Mouse (Mus musculus) cortical plate, adult 2 months (tissue): Measurements from ENCODE around the gene Fut7. TPM values are rescaled to one million over a fixed set of nuclear protein-coding genes. Genes with fewer than 3 reads are reported as not detected.

Experiments used
- H3K27ac ChIP-seq: fragments of 200-500 bp; 2 replicates; pipeline ENCODE4 v1.5.1; 2012; ENCODE audit warnings: low read length, control low read depth, inconsistent platforms; ENCODE audit not compliant: insufficient read depth
- H3K4me1 ChIP-seq: fragments of 200-500 bp; 2 replicates; pipeline ENCODE4 v1.6.1; 2011; ENCODE audit warnings: low read length; ENCODE audit not compliant: control insufficient read depth, insufficient read depth
- H3K4me3 ChIP-seq: fragments of 200-500 bp; 2 replicates; pipeline ENCODE4 v1.5.1; 2011; ENCODE audit warnings: mild to moderate bottlenecking, low read length, control low read depth; ENCODE audit not compliant: insufficient read depth
- CTCF ChIP-seq: fragments of 200-500 bp; IDR thresholded peaks from 2 replicates; pipeline ENCODE4 v1.5.1; 2011; ENCODE audit warnings: mild to moderate bottlenecking, control low read depth, low read length; ENCODE audit not compliant: insufficient read depth; ENCODE audit errors: extremely low read depth
- POLR2A ChIP-seq: fragments of 200-500 bp; IDR thresholded peaks from 2 replicates; pipeline ENCODE4 v1.6.1; 2011; ENCODE audit warnings: mild to moderate bottlenecking, low read length, control low read depth; ENCODE audit not compliant: insufficient read depth; ENCODE audit errors: extremely low read depth
- polyA plus RNA-seq: library from polyadenylated mRNA; depleted of rRNA; stranded (reverse); fragments of >200 nt; gene quantifications from 2 replicates; pipeline ENCODE4 v1.2.3, GENCODE M21; 2012; rRNA removed

Gene Fut7
- polyA plus RNA-seq, 1 experiment = 0.48 TPM

DNA sequence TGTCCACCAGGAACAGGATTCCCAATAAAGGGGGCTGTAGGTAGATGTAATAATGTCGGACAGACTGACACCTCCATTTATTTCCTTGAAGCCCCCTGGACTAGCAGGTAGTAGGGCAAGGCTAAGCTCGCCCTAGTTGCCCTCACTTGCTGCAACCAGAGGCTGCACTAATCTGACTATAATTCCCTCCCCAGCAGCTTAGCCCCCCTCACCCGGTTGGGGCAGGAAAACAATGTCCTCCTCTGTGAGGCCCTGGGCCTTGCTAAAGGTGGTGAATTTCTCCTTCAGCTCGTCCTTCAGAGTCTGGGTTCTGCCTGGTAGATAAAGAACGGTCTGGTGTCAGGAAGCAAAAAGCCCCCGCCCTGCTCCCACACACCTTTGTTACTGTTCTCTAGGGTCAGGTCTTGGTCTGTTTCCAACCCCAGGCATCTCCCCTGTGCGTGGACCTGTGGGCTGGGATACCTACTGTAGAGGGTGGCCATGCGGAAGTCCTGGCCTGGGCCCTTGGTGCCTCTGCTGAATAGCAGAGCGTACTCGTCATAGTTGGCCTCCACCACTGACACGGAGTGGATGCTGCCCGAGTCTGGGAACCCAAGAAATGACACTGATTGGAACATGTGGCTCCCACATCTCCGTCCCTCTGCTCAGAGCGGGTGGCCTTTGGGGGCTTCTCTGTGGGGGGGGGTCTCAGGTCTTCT, 44.7 kb downstream of the Fut7 start:
- no peak for TF ChIP-seq CTCF
- TF ChIP-seq POLR2A = no peak
- H3K4me1 ChIP-seq = no peaks in the 10 kb centered on the region; the same call in 1 of the 2 replicates
- peak overlapping the region; percentile 32; the same call in 1 of the 2 replicates for H3K27ac ChIP-seq
- H3K4me3 ChIP-seq = no peak overlapping the region; the same call in 1 of the 2 replicates

DNA sequence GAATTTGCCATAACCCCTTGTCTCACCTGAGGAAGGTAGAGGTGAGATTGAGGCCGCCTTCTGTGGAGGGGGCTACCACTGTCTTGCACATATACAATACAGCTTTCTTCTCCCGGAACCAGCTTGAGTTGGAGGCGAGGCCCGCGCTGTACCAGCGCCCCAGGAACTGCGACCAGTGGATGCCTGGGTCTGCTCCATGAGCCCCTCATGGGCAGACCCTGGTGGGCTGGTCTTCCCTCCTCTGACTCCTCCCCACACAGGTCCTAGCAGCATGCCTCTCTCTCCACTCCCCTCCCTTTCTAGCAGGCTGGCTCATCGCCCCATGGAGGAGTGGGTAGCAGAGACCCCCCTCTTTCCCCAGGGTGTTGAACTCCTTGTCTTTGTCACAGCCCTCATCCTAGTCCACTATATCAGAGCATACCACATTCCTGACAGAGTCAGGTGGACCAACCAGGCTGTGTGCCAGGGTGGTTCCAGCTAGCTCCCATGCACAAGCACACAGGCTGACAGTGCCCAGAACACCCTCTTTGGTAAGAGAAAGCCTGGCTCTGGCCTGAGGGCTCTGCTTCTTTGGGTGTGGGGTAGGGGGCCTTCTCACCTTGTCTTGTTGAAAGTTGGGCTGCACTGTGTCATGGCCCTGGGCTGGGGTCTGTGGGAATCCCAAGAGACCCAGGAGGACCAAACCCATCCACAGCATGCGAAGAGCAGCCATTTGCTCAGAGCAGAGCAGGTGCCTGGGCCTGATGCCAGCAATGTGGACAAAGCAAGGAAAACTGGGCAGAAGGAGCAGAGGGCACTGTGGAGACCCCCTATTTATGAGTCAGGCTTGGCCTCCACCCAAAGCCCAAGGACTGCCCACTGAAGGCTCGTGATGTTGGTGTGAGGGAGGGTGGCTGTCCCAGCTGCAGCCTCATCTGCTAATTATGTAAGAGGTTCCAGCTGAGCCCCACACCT, 46.2 kb downstream of the Fut7 start:
- H3K4me3 ChIP-seq = peak overlapping the region; percentile 5
- TF ChIP-seq CTCF = no peak
- TF ChIP-seq POLR2A = peak; percentile 59; the same call in 1 of the 2 replicates

DNA sequence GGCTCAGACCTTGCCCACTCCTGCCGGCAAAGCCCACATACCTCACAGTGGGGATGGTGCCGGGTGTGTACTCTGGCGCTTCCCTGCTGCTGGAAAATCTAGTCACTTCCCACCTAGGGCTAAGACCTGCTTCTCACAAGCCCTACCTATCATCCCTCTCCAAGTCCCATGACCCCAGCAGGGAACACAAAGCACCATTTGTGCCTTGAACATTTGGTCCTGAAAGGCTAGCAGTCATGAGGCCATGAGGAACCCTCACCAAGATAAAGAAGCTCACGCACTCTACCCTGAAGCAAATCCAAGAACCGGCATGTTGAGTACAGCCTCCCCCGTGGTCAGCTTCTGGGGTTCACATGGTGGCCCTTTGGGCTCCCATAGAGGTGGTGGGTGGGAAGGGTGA, 46.9 kb downstream of the Fut7 start, which contains the start of gene Ptgds:
Ptgds (minus strand) TSS at position 78 of the 400 bp plus-strand sequence.
- peak within 1 kb of the TSS; percentile 5 for H3K4me3 ChIP-seq
- no peaks in the 10 kb centered on the region; the same call in 1 of the 2 replicates for H3K4me1 ChIP-seq
- TF ChIP-seq POLR2A (no peak), CTCF (no peak)

More for the DNA sequence above, 46.2 kb downstream of the Fut7 start:
- no peaks in the 10 kb centered on the region; the same call in 1 of the 2 replicates for H3K4me1 ChIP-seq
- H3K27ac ChIP-seq = peak overlapping the region; percentile 66

GRCm38 (mm10) chr2:25472550-25472949, 49.5 kb downstream of the Fut7 start:
- Histone ChIP-seq H3K4me1 (no peaks in the 10 kb centered on the region; the same call in 1 of the 2 replicates), H3K4me3 (no peak overlapping the region), H3K27ac (no peak overlapping the region)
- TF ChIP-seq CTCF = no peak
- no peak for TF ChIP-seq POLR2A

More for the DNA sequence above, 46.9 kb downstream of the Fut7 start, which contains the start of gene Ptgds:
- H3K27ac ChIP-seq = peak within 1 kb of the TSS; percentile 66

Other genes starting within 250 kb of the Fut7 start
- 22.1 and 24.2 TPM in 2 replicates for gene Nrarp, start 242.5 kb upstream of the Fut7 start, polyA plus RNA-seq
- 2.5 TPM in 2 replicates for gene Tor4a, start 226.4 kb upstream of the Fut7 start, polyA plus RNA-seq
- 52.0 and 57.5 TPM in 2 replicates for gene Nelfb, start 211.8 kb upstream of the Fut7 start, polyA plus RNA-seq
- gene Stpg3, start 208.6 kb upstream of the Fut7 start, polyA plus RNA-seq = 0.11 TPM in 1 of 2 replicates, not detected in the other
- gene Fam166a, start 204.5 kb upstream of the Fut7 start, polyA plus RNA-seq = 0.19 and 0.21 TPM in 2 replicates
- gene Tubb4b, start 198.6 kb upstream of the Fut7 start, polyA plus RNA-seq = 527 and 537 TPM in 2 replicates
- gene Slc34a3, start 188.9 kb upstream of the Fut7 start, polyA plus RNA-seq = 0.26 and 0.44 TPM in 2 replicates
- gene Rnf224, start 186.5 kb upstream of the Fut7 start, polyA plus RNA-seq = not detected in 2 replicates
- 314 and 325 TPM in 2 replicates for gene Rnf208, start 181.0 kb upstream of the Fut7 start, polyA plus RNA-seq
- 0.21 and 0.57 TPM in 2 replicates for gene Cysrt1, start 180.8 kb upstream of the Fut7 start, polyA plus RNA-seq
- gene AL732309.1, start 176.4 kb upstream of the Fut7 start, polyA plus RNA-seq = 14.0 and 15.5 TPM in 2 replicates
- gene Tmem203, start 167.8 kb upstream of the Fut7 start, polyA plus RNA-seq = 33.8 and 36.0 TPM in 2 replicates
- gene Tprn, start 160.6 kb upstream of the Fut7 start, polyA plus RNA-seq = 14.0 and 22.0 TPM in 2 replicates
- 87.9 and 93.2 TPM in 2 replicates for gene Ssna1, start 150.8 kb upstream of the Fut7 start, polyA plus RNA-seq
- 75.7 and 76.5 TPM in 2 replicates for gene Anapc2, start 150.8 kb upstream of the Fut7 start, polyA plus RNA-seq
- not detected in 2 replicates for gene Tmem210, start 135.1 kb upstream of the Fut7 start, polyA plus RNA-seq
- gene Lrrc26, start 133.4 kb upstream of the Fut7 start, polyA plus RNA-seq = not detected in 2 replicates
- gene Grin1, start 104.1 kb upstream of the Fut7 start, polyA plus RNA-seq = 336 and 340 TPM in 2 replicates
- 27.0 and 28.4 TPM in 2 replicates for gene Man1b1, start 90.9 kb upstream of the Fut7 start, polyA plus RNA-seq
- 59.8 and 69.1 TPM in 2 replicates for gene Dpp7, start 66.9 kb upstream of the Fut7 start, polyA plus RNA-seq
- 16.6 and 20.4 TPM in 2 replicates for gene Uap1l1, start 57.6 kb upstream of the Fut7 start, polyA plus RNA-seq
- 4.0 and 4.4 TPM in 2 replicates for gene Sapcd2, start 50.9 kb upstream of the Fut7 start, polyA plus RNA-seq
- 15.8 and 19.0 TPM in 2 replicates for gene Entpd2, start 27.4 kb upstream of the Fut7 start, polyA plus RNA-seq
- 435 and 468 TPM in 2 replicates for gene Npdc1, start 23.9 kb upstream of the Fut7 start, polyA plus RNA-seq
- 105 and 109 TPM in 2 replicates for gene Abca2, start 5.4 kb downstream of the Fut7 start, polyA plus RNA-seq
- 0.72 and 0.79 TPM in 2 replicates for gene Clic3, start 33.6 kb downstream of the Fut7 start, polyA plus RNA-seq
- gene Paxx, start 37.8 kb downstream of the Fut7 start, polyA plus RNA-seq = 137 TPM in 2 replicates
- gene Ptgds, start 46.8 kb downstream of the Fut7 start, polyA plus RNA-seq = 2,250 and 2,426 TPM in 2 replicates
- not detected in 2 replicates for gene Lcn12, start 70.6 kb downstream of the Fut7 start, polyA plus RNA-seq
- gene Fbxw5, start 77.5 kb downstream of the Fut7 start, polyA plus RNA-seq = 44.3 and 46.1 TPM in 2 replicates
- 2.3 and 3.3 TPM in 2 replicates for gene C8g, start 78.5 kb downstream of the Fut7 start, polyA plus RNA-seq
- gene Traf2, start 123.7 kb downstream of the Fut7 start, polyA plus RNA-seq = 8.4 and 9.1 TPM in 2 replicates
- 270 and 276 TPM in 2 replicates for gene Edf1, start 134.6 kb downstream of the Fut7 start, polyA plus RNA-seq
- 1.1 and 1.2 TPM in 2 replicates for gene Mamdc4, start 151.6 kb downstream of the Fut7 start, polyA plus RNA-seq
- 123 and 129 TPM in 2 replicates for gene Phpt1, start 152.0 kb downstream of the Fut7 start, polyA plus RNA-seq
- gene Ajm1, start 158.5 kb downstream of the Fut7 start, polyA plus RNA-seq = 115 and 125 TPM in 2 replicates
- gene Rabl6, start 185.3 kb downstream of the Fut7 start, polyA plus RNA-seq = 158 and 162 TPM in 2 replicates
- 0.02 TPM in 1 of 2 replicates, not detected in the other for gene Ccdc183, start 194.4 kb downstream of the Fut7 start, polyA plus RNA-seq
- gene Tmem141, start 198.7 kb downstream of the Fut7 start, polyA plus RNA-seq = 73.9 and 82.8 TPM in 2 replicates
- 0.30 and 0.33 TPM in 2 replicates for gene Fcna, start 204.8 kb downstream of the Fut7 start, polyA plus RNA-seq
- gene Lcn8, start 229.9 kb downstream of the Fut7 start, polyA plus RNA-seq = not detected in 2 replicates
- not detected in 2 replicates for gene Lcn5, start 234.7 kb downstream of the Fut7 start, polyA plus RNA-seq